ENCODE assay signal across 15 mouse cellular contexts in the genomic region with DNA sequence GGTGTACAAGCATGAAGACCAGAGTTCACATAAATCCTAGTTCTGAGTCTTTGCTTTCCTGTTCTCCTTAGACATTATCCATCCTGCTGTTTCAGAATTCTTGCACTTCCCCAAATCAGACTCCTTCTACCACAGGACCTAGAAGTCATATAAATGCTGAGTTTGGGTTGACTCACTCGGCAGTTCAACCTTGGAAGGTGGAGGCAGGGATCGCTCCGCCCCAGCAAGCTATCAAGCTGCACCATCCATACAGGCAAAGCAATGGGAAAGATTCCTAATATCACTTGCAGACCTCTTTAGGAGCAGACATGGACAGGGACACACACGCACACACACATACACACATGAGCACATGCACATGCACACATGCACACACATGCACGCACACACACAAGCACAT.
"Had no signal": no experiment of that assay in that cellular context is flagged by ENCODE, and none has a peak within 500 bp of the region (broad histone marks: within the 10 kb centered on the region; RNA-seq: fewer than 3 reads in every experiment).

No protein-coding gene starts in this region.

- H3K9ac ChIP-seq: liver, embryonic 12.5 days; liver, embryonic 15.5 days; lung, embryonic 15.5 days had no signal

- DNase-seq: kidney, adult 2 months; kidney, postnatal 25 days; layer of hippocampus, adult 9-11 months; lung, adult 18-20 months; lung, postnatal 10 days; lung, postnatal 4 days; midbrain, embryonic 14.5 days; thymus, adult 18-20 months; thymus, postnatal 36 days had no signal

- ATAC-seq: liver, embryonic 12.5 days had no signal

- H3K4me2 ChIP-seq: liver, embryonic 12.5 days; liver, embryonic 15.5 days; lung, embryonic 15.5 days had no signal

- H3K4me1 ChIP-seq: liver, embryonic 12.5 days; liver, embryonic 15.5 days had no signal

- H3K4me3 ChIP-seq: layer of hippocampus, adult 2 months; liver, embryonic 12.5 days; liver, embryonic 15.5 days; lung, embryonic 15.5 days; midbrain, embryonic 10.5 days had no signal

- H3K27me3 ChIP-seq: liver, embryonic 12.5 days; liver, embryonic 15.5 days; lung, embryonic 15.5 days had no signal

- H3K36me3 ChIP-seq: liver, embryonic 12.5 days; liver, embryonic 15.5 days; lung, embryonic 15.5 days; midbrain, embryonic 10.5 days had no signal

- H3K27ac ChIP-seq: kidney, postnatal 0 days; layer of hippocampus, adult 2 months; liver, embryonic 12.5 days; liver, embryonic 15.5 days; midbrain, embryonic 10.5 days had no signal

- H3K9me3 ChIP-seq: liver, embryonic 12.5 days; liver, embryonic 15.5 days; lung, embryonic 15.5 days; midbrain, embryonic 10.5 days had no signal
